Mouse (Mus musculus): ENCODE measurements around the gene Tssc4.

Gene Tssc4

GRCm38 (mm10) chr7:143068882-143069591 lies at the start of gene Tssc4:
TSS of gene Tssc4 (plus strand) at chr7:143069249.
- peak; percentile 98 for DNase-seq (ENCODE audit: low spot score)

- DNase-seq (ENCODE audit: low spot score) = no peak
These were observed 49.0 kb upstream of the Tssc4 start for GRCm38 (mm10) chr7:143020040-143020439.

GRCm38 (mm10) chr7:143020764-143021163 lies 48.3 kb upstream of the Tssc4 start:
- no peak for DNase-seq (ENCODE audit: low spot score)

- DNase-seq (ENCODE audit: low spot score) = no peak
These were observed 47.5 kb upstream of the Tssc4 start for GRCm38 (mm10) chr7:143021356-143022164.

GRCm38 (mm10) chr7:143023499-143023898 lies 45.5 kb upstream of the Tssc4 start:
- no peak for DNase-seq (ENCODE audit: low spot score)

GRCm38 (mm10) chr7:143024293-143024692 lies 44.8 kb upstream of the Tssc4 start:
- DNase-seq (ENCODE audit: low spot score) = no peak

- no peak for DNase-seq (ENCODE audit: low spot score)
These were observed 43.6 kb upstream of the Tssc4 start for GRCm38 (mm10) chr7:143025496-143025895.

- no peak for DNase-seq (ENCODE audit: low spot score)
These were observed 41.9 kb upstream of the Tssc4 start for GRCm38 (mm10) chr7:143027196-143027595.

GRCm38 (mm10) chr7:143031816-143032215 lies 37.2 kb upstream of the Tssc4 start:
- DNase-seq (ENCODE audit: low spot score) = no peak

- DNase-seq (ENCODE audit: low spot score) = no peak
These were observed 35.5 kb upstream of the Tssc4 start for GRCm38 (mm10) chr7:143033581-143033980.

GRCm38 (mm10) chr7:143034112-143034511 lies 34.9 kb upstream of the Tssc4 start:
- no peak for DNase-seq (ENCODE audit: low spot score)

- DNase-seq (ENCODE audit: low spot score) = no peak
These were observed 34.3 kb upstream of the Tssc4 start for GRCm38 (mm10) chr7:143034519-143035450.

GRCm38 (mm10) chr7:143036787-143037186 lies 32.3 kb upstream of the Tssc4 start:
- DNase-seq (ENCODE audit: low spot score) = no peak

- no peak for DNase-seq (ENCODE audit: low spot score)
These were observed 31.7 kb upstream of the Tssc4 start for GRCm38 (mm10) chr7:143037306-143037705.

GRCm38 (mm10) chr7:143038174-143038931 lies 30.7 kb upstream of the Tssc4 start:
- no peak for DNase-seq (ENCODE audit: low spot score)

- DNase-seq (ENCODE audit: low spot score) = no peak
These were observed 28.5 kb upstream of the Tssc4 start for GRCm38 (mm10) chr7:143040561-143040960.

GRCm38 (mm10) chr7:143041138-143041822 lies 27.8 kb upstream of the Tssc4 start:
- no peak for DNase-seq (ENCODE audit: low spot score)

- peak; percentile 78 for DNase-seq (ENCODE audit: low spot score)
These were observed 27.0 kb upstream of the Tssc4 start for GRCm38 (mm10) chr7:143042089-143042488.

GRCm38 (mm10) chr7:143042897-143043300 lies 26.1 kb upstream of the Tssc4 start:
- no peak for DNase-seq (ENCODE audit: low spot score)

GRCm38 (mm10) chr7:143044049-143044825 lies 24.8 kb upstream of the Tssc4 start:
- DNase-seq (ENCODE audit: low spot score) = no peak

Data from testis, postnatal 14 days (tissue).